In genomic region chr16:88212531-88212930, GRCm38 (mm10) we compare ENCODE assay signal across 29 mouse cellular contexts.
DNase-seq lines count a peak whose midpoint lies in the region; ATAC-seq lines count a peak whose summit lies in the region.
"Had no signal": no experiment of that assay in that cellular context is flagged by ENCODE, and none has a peak within 500 bp of the region (broad histone marks: within the 10 kb centered on the region; RNA-seq: fewer than 3 reads in every experiment).

No protein-coding gene starts in this region.

- no peaks in the 10 kb centered on the region for H3K4me1 ChIP-seq in embryonic facial prominence, embryonic 14.5 days (ENCODE audit: control insufficient read depth, insufficient read depth, low read length)
- no peaks in the 10 kb centered on the region for H3K4me1 ChIP-seq in embryonic facial prominence, embryonic 10.5 days
- H3K4me1 ChIP-seq: embryonic facial prominence, embryonic 12.5 days; forebrain, embryonic 10.5 days; forebrain, embryonic 15.5 days; heart, embryonic 10.5 days; heart, embryonic 15.5 days; hindbrain, embryonic 12.5 days; limb, embryonic 10.5 days; limb, embryonic 15.5 days; liver, embryonic 13.5 days; megakaryocyte, embryonic 14.5 days; midbrain, embryonic 12.5 days; neural tube, embryonic 15.5 days had no signal

- no peak overlapping the region for H3K27ac ChIP-seq in embryonic facial prominence, embryonic 14.5 days (replicated peaks; ENCODE audit: low read depth, low read length)
- no peak overlapping the region for H3K27ac ChIP-seq in embryonic facial prominence, embryonic 10.5 days (replicated peaks)
- H3K27ac ChIP-seq: embryonic facial prominence, embryonic 12.5 days; forebrain, embryonic 10.5 days; forebrain, embryonic 15.5 days; heart, embryonic 10.5 days; heart, embryonic 15.5 days; hindbrain, embryonic 12.5 days; layer of hippocampus, adult 2 months; limb, embryonic 10.5 days; limb, embryonic 15.5 days; liver, embryonic 13.5 days; midbrain, embryonic 12.5 days; neural tube, embryonic 15.5 days had no signal

- H3K27me3 ChIP-seq in embryonic facial prominence, embryonic 14.5 days (replicated peaks; ENCODE audit: control insufficient read depth, insufficient read depth, low read length): no peaks in the 10 kb centered on the region
- H3K27me3 ChIP-seq in embryonic facial prominence, embryonic 10.5 days (replicated peaks; ENCODE audit: low read depth, poor library complexity, severe bottlenecking): no peaks in the 10 kb centered on the region
- H3K27me3 ChIP-seq: embryonic facial prominence, embryonic 12.5 days; forebrain, embryonic 15.5 days; heart, embryonic 15.5 days; hindbrain, embryonic 12.5 days; limb, embryonic 15.5 days; liver, embryonic 13.5 days; megakaryocyte, embryonic 14.5 days; midbrain, embryonic 12.5 days; neural tube, embryonic 15.5 days had no signal

- no peaks in the 10 kb centered on the region for H3K36me3 ChIP-seq in embryonic facial prominence, embryonic 14.5 days (ENCODE audit: control insufficient read depth, insufficient read depth, low read length)
- H3K36me3 ChIP-seq in embryonic facial prominence, embryonic 10.5 days (replicated peaks): no peaks in the 10 kb centered on the region
- H3K36me3 ChIP-seq: embryonic facial prominence, embryonic 12.5 days; forebrain, embryonic 10.5 days; forebrain, embryonic 15.5 days; heart, embryonic 10.5 days; heart, embryonic 15.5 days; hindbrain, embryonic 12.5 days; limb, embryonic 10.5 days; limb, embryonic 15.5 days; liver, embryonic 13.5 days; midbrain, embryonic 12.5 days; neural tube, embryonic 15.5 days had no signal

- no peak overlapping the region for H3K4me2 ChIP-seq in embryonic facial prominence, embryonic 14.5 days (ENCODE audit: low read depth, low read length)
- H3K4me2 ChIP-seq: embryonic facial prominence, embryonic 12.5 days; forebrain, embryonic 15.5 days; heart, embryonic 15.5 days; hindbrain, embryonic 12.5 days; limb, embryonic 15.5 days; liver, embryonic 13.5 days; midbrain, embryonic 12.5 days; neural tube, embryonic 15.5 days had no signal

- no peak overlapping the region for H3K4me3 ChIP-seq in embryonic facial prominence, embryonic 14.5 days (ENCODE audit: low read depth, low read length)
- no peak overlapping the region for H3K4me3 ChIP-seq in embryonic facial prominence, embryonic 10.5 days
- H3K4me3 ChIP-seq: embryonic facial prominence, embryonic 12.5 days; forebrain, embryonic 10.5 days; forebrain, embryonic 15.5 days; heart, embryonic 10.5 days; heart, embryonic 15.5 days; hindbrain, embryonic 12.5 days; layer of hippocampus, adult 2 months; limb, embryonic 10.5 days; limb, embryonic 15.5 days; liver, embryonic 13.5 days; megakaryocyte, embryonic 14.5 days; midbrain, embryonic 12.5 days; neural tube, embryonic 15.5 days had no signal

- WGBS in embryonic facial prominence, embryonic 14.5 days: 55% methylated on average over 5 of the region's 5 CpGs
- 61% methylated on average over 5 of the region's 5 CpGs for WGBS in embryonic facial prominence, embryonic 10.5 days

- peak; percentile 3 for DNase-seq in embryonic facial prominence, embryonic 14.5 days (ENCODE audit: low spot score)
- no peak for DNase-seq in embryonic facial prominence, embryonic 10.5 days (ENCODE audit: low spot score)
- DNase-seq in kidney, postnatal 10 days: peak; percentile 5
- no peak for DNase-seq in kidney, postnatal 25 days
- DNase-seq in thymus, postnatal 10 days (ENCODE audit: low spot score in 2 of 2): peak; percentile 64 to 73
- DNase-seq in spleen, postnatal 14 days (ENCODE audit: low spot score in 2 of 2): no peak
- DNase-seq in layer of hippocampus, postnatal 25 days (ENCODE audit: extremely low spot score in 1 of 2, low spot score in 1 of 2): no peak
- DNase-seq: adrenal gland, adult 2 months; cerebellum, adult 8-10 months; cerebellum, postnatal 36 days; kidney, adult 8-10 months; liver, embryonic 13.5 days; lung, adult 18-20 months; lung, postnatal 4 days; retina, postnatal 1 day had no signal

- H3K9me3 ChIP-seq in embryonic facial prominence, embryonic 14.5 days (ENCODE audit: control insufficient read depth, low read length): no peaks in the 10 kb centered on the region
- no peaks in the 10 kb centered on the region for H3K9me3 ChIP-seq in embryonic facial prominence, embryonic 10.5 days
- H3K9me3 ChIP-seq: embryonic facial prominence, embryonic 12.5 days; forebrain, embryonic 10.5 days; forebrain, embryonic 15.5 days; heart, embryonic 10.5 days; heart, embryonic 15.5 days; hindbrain, embryonic 12.5 days; limb, embryonic 10.5 days; limb, embryonic 15.5 days; liver, embryonic 13.5 days; midbrain, embryonic 12.5 days; neural tube, embryonic 15.5 days had no signal

- ATAC-seq in embryonic facial prominence, embryonic 14.5 days (ENCODE audit: low read depth): no peak
- ATAC-seq: forebrain, embryonic 15.5 days; intestine, embryonic 16.5 days; lung, postnatal 0 days had no signal

- H3K9ac ChIP-seq in embryonic facial prominence, embryonic 14.5 days (ENCODE audit: low read depth, low read length): no peak overlapping the region
- H3K9ac ChIP-seq: embryonic facial prominence, embryonic 12.5 days; forebrain, embryonic 15.5 days; heart, embryonic 15.5 days; hindbrain, embryonic 12.5 days; limb, embryonic 15.5 days; liver, embryonic 13.5 days; midbrain, embryonic 12.5 days; neural tube, embryonic 15.5 days had no signal

Comparison
In these comparisons a context has a peak if more than half of its experiments do, and no peak if none do; other contexts are left out.
1. DNase-seq: peak in embryonic facial prominence, embryonic 14.5 days (single experiment), kidney, postnatal 10 days (single experiment) and thymus, postnatal 10 days (2 of 2); none in embryonic facial prominence, embryonic 10.5 days (single experiment), kidney, postnatal 25 days (0 of 2), spleen, postnatal 14 days (0 of 2) and layer of hippocampus, postnatal 25 days (0 of 2).